Mouse (Mus musculus) cerebellum, postnatal 10 days (tissue): ENCODE data around the gene Hspb9.

Source experiments
- DNase-seq, 2 experiments: peaks; one replicate each; pipeline ENCODE4 v3.0.0; 2021; ENCODE audit warnings: mixed read lengths in 2 of 2

Hspb9 gene

DNA sequence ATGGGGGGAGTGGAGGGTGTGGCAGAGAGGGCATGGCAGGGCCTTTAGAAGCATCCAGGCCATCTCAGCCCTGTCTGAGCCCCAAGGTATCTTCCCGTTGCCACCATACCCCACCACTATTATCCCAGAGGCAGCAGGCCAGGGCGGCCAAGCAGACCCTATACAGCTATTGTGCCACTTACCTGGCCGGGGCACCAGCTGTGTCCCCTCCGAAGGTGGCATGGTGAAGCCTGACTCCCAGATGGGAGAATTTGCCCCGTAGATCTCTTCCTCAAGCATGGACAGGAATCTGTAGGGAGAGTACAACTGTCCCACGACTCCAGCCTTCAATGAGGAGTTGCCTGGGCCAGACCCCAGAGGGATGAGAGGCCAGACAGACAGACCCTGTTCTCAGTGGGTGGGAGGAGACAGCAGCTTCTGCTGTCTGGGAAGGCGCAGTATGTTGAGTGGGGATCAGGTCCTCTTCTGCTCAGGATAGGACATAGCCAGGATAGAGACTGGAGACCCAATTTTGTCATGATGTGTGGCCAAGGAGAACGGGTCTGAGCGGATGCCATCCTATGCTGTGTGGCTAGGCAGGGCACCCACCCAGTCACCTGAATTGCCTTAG lies 4.3 kb upstream of the Hspb9 start:
- DNase-seq, result no peak

DNA sequence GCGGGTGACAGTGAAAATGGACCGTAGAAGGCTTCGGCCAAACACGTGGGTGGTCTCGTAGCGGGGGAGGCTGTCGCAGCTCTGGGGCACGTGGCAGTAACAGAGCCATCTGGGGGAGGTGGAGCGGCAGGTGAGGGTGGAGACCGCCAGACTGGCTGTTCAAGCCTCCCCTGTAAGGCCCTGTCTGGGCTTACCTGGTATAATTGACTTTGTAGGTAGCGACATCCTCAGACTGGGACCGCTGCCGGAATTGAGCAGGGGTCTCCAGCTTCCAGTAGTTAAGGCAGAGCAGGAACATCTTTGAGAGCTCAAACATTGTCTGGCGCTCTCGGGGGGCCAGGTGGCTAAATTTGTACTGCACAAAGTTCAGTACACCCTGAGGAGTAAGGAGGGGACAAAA lies 3.1 kb upstream of the Hspb9 start:
- no peak for DNase-seq

DNA sequence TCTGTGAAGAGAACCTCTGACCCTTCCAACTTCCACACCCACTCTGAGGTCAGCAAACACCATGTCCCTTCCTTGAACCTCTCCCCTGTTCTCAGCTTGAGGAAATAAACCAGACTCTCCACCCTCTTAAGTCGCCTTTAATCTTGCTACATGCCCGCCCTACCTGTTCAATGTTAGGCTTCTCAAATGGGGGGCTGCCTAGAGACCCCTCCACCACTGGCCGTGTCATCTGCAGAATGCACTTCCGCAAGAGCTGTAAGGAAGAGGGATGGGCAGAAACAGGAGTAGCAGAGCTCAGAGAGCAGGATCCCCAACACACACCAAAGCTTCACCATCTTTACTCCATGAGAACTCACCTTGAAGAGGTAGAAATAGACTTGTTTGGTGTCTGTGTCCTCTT lies 2.7 kb upstream of the Hspb9 start:
- no peak for DNase-seq

DNA sequence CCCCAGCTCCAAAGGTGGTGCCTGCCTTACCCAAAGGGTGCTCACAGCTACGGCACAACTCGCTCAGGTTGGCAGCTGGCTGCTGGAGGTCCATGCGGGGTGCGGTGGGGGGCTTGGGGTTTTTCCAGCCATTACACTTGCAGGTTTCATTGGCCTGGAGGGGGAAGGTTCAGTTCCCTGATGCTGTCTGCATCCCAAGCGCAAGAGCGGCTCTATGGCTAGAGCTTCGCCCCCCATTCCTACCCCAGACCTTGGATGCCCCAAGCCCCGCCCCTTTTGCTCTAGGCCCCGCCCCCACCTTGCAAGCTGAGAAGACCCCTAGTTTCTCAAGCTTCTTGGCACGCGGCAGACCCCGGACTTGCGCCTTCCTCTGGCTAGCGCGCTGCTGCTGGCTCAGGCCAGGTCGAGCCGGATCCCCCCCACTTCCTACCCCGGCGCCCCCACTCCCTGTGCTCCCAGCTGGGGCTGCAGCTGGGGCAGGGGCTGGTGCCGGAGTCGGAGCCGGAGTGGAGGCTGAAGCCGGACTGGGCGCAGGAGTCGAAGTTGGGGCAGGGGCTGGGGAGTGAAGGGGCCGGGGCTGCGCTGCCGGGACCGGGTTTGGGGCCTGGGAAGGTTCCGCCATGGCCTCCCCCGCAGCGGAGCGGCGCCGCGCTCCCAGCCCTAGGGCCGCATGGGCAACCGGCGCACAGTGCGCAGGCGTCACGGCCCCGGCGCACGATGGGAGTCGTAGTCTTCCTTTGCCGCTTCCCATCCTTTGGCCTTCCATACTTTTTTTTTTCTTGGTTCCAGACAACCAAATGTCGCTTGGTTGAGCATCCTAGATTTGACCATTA lies 1.7 kb upstream of the Hspb9 start, which contains the start of gene Kat2a:
Kat2a (minus strand) TSS at position 683 of the 833 bp plus-strand sequence.
- peak; percentile 92 to 94 for DNase-seq

DNA sequence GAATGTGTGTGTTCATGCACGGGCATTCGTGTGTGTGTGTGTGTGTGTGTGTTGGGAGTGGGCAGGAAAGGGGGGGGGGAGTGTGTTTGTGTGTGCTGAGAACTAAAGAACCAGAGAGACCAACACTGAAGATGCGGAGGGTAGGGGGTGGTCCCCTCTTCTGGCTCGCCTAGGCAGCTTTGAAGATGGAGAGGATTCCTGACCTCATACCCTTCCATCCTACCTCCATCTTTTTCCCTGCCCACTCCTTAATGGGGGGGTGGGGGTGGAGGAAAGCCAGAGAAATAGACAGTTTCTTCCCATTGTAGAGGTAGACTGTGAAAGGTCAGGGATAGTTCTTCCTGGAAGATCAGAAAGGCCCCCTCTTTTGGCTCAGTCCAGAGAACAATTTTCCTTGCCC lies 476 bp upstream of the Hspb9 start:
- no peak for DNase-seq

DNA sequence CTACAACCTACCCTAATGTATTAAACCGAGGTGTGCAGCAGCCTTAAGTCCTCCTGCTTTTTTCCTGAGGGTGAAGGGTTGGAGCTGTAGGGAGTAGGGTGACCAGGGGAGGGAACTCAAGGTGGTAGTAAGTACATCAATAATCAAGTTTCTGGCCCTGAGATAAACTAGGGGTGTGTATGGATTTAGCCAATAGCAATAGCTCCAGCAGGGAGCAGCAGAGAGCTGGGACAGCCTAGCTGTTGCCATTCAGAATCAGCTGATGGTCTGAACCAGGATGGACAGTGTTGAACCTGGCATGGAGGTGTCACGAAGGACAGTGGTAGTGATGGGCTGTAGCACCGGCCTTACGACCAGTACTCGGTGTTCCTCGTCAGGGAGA lies 875 bp downstream of the Hspb9 start:
- peak; percentile 94 to 96 for DNase-seq

DNA sequence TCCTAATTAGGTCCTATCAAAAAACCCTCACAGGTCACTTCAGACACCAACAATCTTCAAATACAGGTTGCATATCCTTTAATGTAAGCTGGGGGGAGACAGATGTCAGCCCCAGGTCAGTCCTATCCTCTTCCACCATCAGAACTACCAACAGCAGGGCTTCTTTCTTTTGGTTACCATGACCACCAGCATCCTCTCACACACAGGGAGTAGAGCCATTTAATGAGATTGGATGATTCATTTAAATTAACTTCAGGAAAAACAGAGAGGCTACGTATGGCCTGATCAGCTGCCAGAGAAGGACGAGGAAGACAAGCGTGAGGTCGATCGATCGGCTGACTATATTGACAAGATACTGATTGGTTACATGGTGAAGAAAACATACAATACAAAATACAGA lies 1.3 kb downstream of the Hspb9 start:
- DNase-seq, result no peak

DNA sequence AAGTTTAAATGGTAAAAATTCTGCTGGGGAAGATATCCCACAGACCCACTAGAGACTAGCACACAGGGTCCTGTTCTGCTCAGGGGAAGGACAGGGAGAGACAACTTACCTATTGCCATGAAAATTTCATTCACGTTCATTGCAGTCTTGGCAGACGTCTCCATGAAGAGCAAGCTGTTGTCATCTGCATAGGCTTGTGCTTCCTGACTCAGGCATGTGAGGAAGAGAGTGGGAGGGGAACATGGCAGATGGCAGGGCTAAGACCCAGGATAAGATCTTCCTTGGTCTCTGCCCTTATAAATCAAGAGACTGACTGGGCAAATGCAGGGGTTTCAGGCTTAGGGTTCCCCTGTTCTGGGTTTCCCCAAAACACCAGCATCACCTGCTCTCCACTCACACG lies 3.0 kb downstream of the Hspb9 start:
- DNase-seq, result no peak

DNA sequence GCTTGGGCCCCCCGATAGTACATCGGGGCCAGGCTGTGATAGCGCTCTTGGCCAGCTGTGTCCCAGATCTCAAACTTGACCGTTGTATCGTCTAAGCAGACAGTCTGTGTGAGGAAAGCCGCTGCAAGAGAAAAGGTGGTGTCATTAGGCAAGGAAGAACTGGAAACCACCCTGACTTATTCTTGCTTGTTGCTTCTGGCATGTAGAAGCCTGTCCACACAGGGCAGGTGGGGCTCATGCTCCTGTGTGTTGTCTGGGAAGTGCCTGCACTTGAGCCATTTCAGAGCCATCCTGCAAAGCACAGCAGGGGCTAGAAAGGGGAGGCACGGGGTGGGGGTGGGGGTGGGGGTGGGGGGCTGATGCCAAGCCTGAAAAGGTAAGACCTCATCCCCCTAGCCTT lies 4.8 kb downstream of the Hspb9 start:
- no peak for DNase-seq

DNA sequence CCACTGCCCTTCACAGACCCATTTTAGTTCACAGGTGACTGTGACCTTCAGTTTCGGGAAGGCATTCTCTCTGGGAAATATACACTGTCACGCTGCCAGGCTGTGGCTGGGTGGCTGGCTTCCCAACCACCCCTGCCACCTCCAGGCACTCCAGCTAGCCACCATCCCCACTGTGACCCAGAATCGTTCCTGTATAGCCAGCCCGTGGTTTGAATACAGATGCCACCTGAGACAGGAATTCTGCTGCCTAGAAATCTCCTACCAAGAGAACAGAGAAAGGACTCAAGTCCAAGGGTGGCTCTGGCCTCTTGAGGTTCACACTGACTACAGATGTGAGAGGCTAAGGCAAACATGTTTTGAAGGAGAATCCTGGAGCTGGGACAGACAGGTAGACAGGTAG lies 5.2 kb downstream of the Hspb9 start:
- DNase-seq, result no peak

DNA sequence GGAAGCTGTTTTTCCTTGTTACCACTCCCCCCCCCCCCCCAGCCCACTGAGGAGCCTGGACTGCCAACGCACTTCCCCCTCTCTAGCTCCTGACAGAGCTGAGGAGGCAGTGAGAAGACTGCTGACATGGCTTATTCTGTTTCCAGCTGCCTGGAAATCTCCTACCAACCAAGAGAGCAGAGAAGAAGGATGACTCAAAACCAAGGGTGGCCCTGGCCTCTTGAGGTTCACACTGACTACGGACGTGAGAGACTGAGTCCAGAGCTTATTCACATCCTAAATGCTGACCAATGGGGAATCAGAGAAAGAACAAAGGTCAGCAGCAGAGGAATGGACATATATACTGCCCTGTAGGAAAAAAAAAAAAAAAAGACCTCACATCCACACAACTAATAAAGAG lies 5.7 kb downstream of the Hspb9 start:
- no peak for DNase-seq

DNA sequence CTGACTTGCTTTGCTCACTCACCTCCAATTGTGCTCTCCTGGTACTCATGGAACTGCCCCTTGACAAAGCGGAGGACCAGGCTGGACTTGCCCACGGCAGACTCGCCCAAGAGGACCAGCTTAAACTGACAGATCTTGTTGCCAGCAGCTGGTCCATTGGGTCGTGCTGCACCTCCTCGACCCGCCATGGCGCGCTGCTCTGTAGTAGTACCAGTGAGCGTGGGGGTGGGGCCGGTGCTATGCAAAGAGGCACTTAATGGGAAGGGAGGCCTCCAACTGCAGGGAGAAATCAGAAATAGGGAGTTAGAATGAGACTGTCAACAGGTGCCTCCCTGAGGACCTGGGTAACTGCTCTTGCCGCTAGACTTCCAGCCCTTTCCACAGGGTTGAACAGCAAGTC lies 6.2 kb downstream of the Hspb9 start:
- DNase-seq, result no peak

DNA sequence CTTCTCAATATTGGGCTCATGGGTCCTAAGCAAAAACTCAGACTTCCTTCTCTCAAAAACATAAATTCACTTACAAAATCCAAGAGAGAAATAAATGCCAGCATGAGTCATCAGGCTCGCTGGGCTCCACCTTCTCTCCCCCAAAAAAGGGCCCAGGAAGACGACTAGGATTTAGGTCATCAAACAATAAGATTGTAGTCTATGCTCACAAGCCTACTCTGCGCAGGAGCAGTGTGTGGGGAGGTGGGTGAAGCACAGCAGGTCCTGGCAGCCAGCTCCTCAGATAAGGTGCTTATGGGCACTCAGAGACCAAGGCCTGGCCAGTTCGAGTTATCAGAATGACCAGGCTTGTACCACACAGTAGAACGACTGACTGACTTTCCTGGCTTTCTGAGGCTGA lies 6.7 kb downstream of the Hspb9 start:
- DNase-seq, result no peak

DNA sequence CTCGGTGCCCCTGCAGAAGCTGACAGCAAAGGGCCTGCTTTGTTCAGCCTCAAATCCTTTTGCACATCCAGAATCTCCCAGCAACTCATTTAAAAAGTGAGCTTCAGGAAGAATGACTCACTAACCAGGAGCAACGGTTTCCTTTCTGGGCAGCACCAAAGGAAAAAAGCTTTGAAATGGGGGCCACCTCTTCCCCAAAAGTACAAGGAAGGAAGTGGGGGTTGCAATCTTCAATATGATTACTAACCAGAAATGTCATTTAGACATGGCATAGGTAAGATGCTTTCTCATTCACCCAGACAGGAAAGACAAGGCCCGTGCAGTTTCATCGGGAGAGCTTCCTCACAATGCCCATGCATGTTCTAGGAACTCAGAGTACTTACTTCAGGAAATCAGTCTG lies 7.6 kb downstream of the Hspb9 start:
- no peak for DNase-seq

DNA sequence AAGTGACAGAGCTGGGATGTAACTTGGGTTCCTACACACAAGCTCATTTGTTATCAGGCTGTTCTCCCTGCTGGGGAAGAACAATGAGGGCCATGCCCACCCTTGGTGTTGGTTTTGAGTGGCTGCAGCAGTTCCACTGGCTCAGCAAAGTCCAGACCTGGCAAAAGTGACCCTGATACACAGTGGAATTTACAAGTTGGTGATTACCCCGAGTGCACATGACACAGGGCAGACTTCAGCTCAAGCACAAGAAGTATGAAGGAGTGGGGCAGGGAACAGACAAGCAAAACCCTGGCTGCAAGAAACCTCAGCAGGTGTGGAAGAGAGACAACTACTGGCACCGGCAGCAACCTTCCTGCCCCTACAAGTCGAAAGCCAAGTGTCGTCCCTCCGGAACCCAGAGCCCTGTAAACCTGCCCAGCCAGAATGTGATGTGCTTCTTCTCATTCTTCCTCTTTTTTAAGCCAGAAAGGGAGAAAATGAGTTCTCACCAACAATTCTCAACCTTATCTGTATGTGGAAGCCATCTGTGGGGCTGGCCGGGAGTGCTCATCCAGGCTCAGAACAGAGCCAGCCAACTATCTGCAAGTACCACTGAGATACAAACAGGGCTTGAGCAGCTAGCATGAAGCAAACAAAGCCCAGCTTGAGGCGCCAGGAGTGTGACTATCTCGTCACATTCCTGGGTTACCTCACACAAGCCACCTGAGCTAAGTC lies 8.3 kb downstream of the Hspb9 start:
- DNase-seq, result no peak

DNA sequence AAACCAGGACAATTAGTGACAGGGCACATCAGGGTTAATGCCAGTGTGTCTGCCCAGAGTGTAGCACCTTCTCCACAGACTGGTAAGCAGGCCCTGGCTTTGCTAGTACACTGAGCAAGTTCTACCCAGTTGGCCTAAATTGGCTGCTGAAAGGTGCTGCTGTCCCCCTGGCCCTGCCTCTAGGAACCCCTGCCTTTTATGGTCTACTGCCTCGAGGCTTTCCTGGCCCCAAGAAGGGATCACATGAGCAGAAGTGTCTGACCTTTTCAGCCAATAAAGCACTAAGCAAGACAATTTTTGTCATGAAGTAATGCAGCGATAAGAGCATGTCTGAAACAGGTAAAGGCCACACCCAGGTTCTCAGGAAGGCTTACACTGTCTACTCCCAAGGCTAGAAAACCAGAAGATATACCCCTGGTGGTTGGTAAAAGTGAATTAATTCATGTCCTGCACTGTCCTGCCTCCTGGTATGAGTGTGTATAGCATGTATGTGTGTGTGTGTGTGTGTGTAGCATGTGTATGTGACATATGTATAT lies 8.9 kb downstream of the Hspb9 start:
- no peak for DNase-seq

DNA sequence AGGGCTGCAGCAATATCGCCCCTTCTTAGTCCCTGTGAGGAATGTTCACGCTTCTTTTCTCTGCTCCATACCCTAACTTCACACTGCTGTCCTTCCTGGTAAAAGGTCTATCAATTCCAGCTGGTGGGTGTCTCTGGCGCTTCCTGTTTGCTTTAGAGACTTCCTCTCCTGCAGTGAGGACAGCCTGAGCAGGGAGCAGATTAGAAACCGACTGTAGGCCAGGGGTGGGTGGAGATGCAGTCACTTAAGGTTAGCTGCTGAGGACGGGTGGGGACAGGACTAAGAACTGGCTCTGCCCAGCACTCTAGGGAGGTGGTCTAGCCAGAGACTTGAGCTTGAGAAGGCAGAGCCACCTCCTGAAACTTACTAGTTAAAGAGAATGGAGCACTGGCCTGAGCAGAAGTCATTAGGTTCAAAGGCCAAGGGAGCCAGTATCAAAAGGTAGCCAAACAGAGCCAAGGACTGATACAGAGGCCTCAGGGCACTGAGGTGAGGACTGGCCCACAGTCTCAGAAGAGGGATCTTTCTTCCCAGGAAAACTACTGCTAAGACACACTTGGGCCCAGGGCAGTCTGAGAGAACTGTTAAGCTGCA lies 11.4 kb downstream of the Hspb9 start:
- DNase-seq, result no peak

DNA sequence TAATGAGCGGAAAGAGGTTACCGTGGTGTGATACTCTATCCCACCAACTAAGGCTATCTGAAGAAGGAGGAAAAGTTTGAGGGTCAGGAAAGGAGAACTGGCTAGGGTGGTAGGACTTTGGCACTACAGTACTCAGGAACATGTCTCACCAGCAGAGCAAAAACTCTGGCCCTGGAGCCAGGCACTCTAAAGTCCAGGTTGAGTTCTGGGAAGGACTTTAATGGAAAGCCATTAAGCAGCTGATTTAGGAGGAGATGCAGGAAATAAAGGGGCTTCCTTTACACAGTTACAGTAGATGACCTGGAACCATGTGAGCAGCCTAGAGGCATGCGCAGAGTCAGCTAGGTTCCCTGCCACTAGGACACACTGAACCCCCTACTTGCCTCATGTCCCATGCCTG lies 13.6 kb downstream of the Hspb9 start:
- DNase-seq, result no peak

DNA sequence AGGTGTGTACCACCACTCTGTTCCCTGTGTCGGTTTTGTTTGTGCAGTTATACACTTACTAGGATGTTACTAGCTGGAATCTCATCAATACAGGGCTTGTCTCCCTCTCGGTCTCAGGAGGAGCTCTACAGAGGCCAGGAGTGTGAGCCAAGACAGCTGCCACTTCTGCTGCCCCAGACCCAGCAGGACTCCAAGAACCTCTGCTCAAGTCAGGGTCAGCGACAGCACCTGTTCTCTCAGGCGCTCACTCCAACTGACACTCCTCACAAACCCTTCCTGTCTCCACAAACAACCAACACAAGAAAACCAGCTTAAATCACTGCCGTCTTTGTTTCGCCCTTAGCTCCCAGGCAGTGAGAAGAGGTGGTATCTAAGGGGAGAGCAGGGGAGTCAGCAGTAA lies 15.0 kb downstream of the Hspb9 start:
- DNase-seq, result no peak

DNA sequence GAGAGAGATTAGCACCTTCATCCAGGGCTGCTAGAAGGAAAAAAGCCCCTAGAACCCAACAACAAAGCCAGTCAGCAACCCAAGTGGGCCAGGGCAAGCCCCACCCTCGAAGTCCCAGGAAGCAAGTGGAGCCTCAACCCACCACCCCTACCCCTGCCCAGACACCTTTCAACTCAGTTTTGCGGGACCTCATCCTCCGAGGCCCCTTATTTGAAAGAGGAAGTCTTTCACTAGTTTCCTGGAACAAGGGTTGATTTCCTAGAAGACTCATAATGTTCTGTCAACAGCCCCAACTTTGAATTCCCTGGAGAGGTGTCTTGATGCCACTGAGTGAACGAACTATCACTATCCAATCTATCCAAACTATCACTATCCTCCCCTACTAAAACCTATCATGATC lies 16.3 kb downstream of the Hspb9 start:
- DNase-seq, result no peak

DNA sequence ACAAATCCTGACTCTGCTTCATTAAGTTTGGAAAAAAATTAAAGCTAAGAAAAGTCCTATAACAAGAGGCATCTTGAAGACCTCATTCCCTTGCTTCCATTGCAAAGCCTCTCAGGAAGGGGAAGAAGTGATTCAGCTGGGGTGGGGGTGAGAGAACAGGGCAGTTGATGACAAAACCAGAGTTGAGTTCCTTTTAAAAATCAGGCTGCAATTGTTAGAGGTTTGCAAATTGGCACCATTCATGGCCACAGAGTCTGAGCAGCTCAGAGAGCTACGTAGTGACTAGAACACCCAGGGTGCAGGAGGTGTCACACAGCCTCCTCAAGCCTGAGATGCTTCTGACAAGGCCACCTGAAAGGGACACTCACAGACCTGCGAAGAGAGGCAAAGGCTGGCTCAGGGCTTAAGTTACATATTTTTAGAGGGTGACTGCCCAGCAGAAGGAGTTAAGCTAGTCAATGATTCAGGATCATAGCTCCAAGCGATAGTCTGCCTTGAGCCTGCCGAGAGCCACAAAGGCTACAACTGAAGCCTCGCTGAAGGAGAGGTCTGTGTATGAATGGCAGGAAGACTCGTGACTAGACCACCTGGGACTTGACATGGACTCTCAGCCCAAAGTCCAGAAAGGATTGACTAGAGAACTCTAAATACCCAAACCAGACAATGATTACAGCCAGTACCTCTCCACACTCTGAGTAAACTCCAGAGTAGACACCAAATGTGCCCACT lies 17.0 kb downstream of the Hspb9 start:
- DNase-seq, result no peak

DNA sequence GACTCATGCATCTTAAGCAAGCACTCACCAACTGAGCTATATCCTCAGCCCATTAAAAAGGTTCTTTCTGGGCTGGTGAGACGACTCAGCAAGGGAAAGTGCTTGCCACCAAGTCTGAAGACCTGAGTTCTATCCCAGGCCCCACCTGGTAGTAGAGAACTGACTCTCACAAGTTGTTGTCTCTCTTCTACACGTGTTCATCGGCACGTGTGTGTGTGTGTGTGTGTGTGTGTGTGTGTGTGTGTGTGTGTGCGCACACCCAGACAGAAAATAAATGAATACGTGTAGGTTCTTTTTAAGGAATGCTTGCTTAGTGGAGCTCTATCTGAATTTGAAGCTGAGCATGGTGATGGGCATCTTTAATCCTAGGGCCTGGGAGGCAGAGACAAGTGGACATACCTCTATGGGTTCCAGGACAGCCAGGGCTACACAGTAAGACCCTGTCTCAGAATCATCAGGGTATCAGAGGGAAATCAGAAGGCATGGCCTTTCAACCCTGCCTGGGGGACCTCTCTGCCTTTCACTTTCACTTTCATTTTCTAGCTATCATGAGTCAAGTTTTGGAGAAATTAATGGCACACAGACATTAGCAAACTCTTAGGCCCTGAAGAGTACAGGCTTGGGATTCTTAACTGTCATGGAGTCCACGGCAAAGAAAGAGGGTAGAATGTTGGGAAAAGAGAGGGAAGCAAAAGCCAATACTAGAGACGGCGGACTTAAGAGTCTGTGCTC lies 21.6 kb downstream of the Hspb9 start:
- DNase-seq, result no peak
